Mouse (Mus musculus) bone marrow macrophage, adult 2 months (primary cell): ENCODE results near the gene Thrap3.

ENCODE experiments used
- CTCF ChIP-seq: IDR thresholded peaks from 2 replicates; pipeline ENCODE4 v1.5.1; 2012; ENCODE audit warnings: low read depth, mild to moderate bottlenecking, low read length, moderate library complexity
- POLR2A ChIP-seq: IDR thresholded peaks from 2 replicates; pipeline ENCODE4 v1.6.1; 2012; ENCODE audit warnings: mild to moderate bottlenecking, low read depth, low read length, borderline replicate concordance

- TF ChIP-seq CTCF: no peak
- TF ChIP-seq POLR2A: no peak
Observed at GRCm38 (mm10) chr4:126150949-126151320, 51.6 kb downstream of the Thrap3 start.
